Mouse (Mus musculus) urinary bladder, adult 2 months (tissue): ENCODE measurements at regions not wholly inside any gene's neighbourhood (a gene's known extent, or its start where the extent isn't known, plus 50 kb on each side); places are given as distances from the start of the nearest gene placed in this dataset.

Experiments used
- DNase-seq: peaks from one replicate; pipeline ENCODE4 v3.0.0; 2022; ENCODE audit warnings: low spot score

- DNase-seq = no peak
Measured at GRCm38 (mm10) chr19:60408436-60408835, 59.7 kb downstream of the Prlhr start.

GRCm38 (mm10) chr19:60399425-60399824 is 68.7 kb downstream of the Prlhr start:
- DNase-seq = no peak

GRCm38 (mm10) chr19:60397666-60398065 is 70.4 kb downstream of the Prlhr start:
- DNase-seq = no peak

GRCm38 (mm10) chr19:60396604-60397003 is 71.5 kb downstream of the Prlhr start:
- DNase-seq = no peak

- DNase-seq = no peak
Measured at GRCm38 (mm10) chr19:60386563-60387241, 81.4 kb downstream of the Prlhr start.

- no peak for DNase-seq
Measured at GRCm38 (mm10) chr19:60384721-60385120, 83.4 kb downstream of the Prlhr start.

GRCm38 (mm10) chr19:60382661-60383060 is 85.4 kb downstream of the Prlhr start:
- no peak for DNase-seq

GRCm38 (mm10) chr19:60379030-60379605 is 89.0 kb downstream of the Prlhr start:
- DNase-seq = no peak

- no peak for DNase-seq
Measured at GRCm38 (mm10) chr19:60363988-60364599, 104.0 kb downstream of the Prlhr start.

- no peak for DNase-seq
Measured at GRCm38 (mm10) chr19:60344911-60345310, 118.4 kb upstream of the Fam204a start.

GRCm38 (mm10) chr19:60341485-60341884 is 115.0 kb upstream of the Fam204a start:
- no peak for DNase-seq

GRCm38 (mm10) chr19:60340234-60340633 is 113.7 kb upstream of the Fam204a start:
- no peak for DNase-seq

- no peak for DNase-seq
Measured at GRCm38 (mm10) chr19:60334521-60334920, 108.0 kb upstream of the Fam204a start.

- DNase-seq = no peak
Measured at GRCm38 (mm10) chr19:60328295-60328694, 101.8 kb upstream of the Fam204a start.

- DNase-seq = no peak
Measured at GRCm38 (mm10) chr19:60325612-60326011, 99.1 kb upstream of the Fam204a start.

GRCm38 (mm10) chr19:60325112-60325511 is 98.6 kb upstream of the Fam204a start:
- no peak for DNase-seq

GRCm38 (mm10) chr19:60310591-60310990 is 84.1 kb upstream of the Fam204a start:
- DNase-seq = peak; percentile 28

- no peak for DNase-seq
Measured at GRCm38 (mm10) chr19:60302371-60302770, 75.9 kb upstream of the Fam204a start.

- DNase-seq = no peak
Measured at GRCm38 (mm10) chr19:60300891-60301290, 74.4 kb upstream of the Fam204a start.

- DNase-seq = no peak
Measured at GRCm38 (mm10) chr19:60290244-60290643, 63.7 kb upstream of the Fam204a start.

- no peak for DNase-seq
Measured at GRCm38 (mm10) chr19:60286810-60287396, 60.4 kb upstream of the Fam204a start.

GRCm38 (mm10) chr19:60284901-60285300 is 58.4 kb upstream of the Fam204a start:
- no peak for DNase-seq
